Mouse (Mus musculus): ENCODE measurements around the gene Gm3532. TPM values are rescaled to one million over a fixed set of nuclear protein-coding genes. Genes with fewer than 3 reads are reported as not detected.
"Not testable (repeated sequence)": the region's sequence is repeated elsewhere in the genome, so short reads cannot be mapped to it uniquely, and the experiment has no call there.

Gm3532 gene
- not detected in 2 replicates for polyA plus RNA-seq (2016; fragmentation: Nextera tagmentation; extraction: Ambion mirVana)

DNA sequence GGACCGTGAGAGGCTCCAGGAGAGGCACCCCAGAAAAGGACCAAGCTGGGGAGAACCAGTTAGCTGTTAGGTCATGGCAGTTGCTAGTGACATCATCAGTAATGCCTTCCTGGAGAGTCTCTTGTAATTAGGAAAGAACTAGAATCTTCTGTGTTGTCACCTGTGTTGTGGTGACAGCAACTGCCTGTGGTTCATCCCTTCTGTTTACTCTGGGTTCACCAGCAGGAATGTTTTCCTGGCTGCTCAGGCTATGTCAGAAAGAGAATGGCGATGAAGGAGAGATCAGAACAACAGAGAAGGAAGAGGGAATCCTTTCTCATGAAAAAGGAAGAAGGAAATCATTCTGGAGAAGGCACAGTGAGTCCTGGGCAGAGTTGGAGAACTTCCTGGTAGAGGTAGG is at the start of gene Gm3532:
TSS of gene Gm3532 (plus strand) at position 301 of the 400 bp plus-strand sequence.
- H3K27me3 ChIP-seq; H3K9ac ChIP-seq; H3K4me3 ChIP-seq; H3K4me1 ChIP-seq; H3K36me3 ChIP-seq; H3K27ac ChIP-seq; H3K9me3 ChIP-seq (replicated peaks); ATAC-seq (ENCODE audit: low FRiP score); H3K4me2 ChIP-seq (replicated peaks): not testable (repeated sequence)
- WGBS, result no CpG with 5 or more reads among the region's 2 CpGs

- not testable (repeated sequence) for H3K4me3 ChIP-seq; H3K27me3 ChIP-seq; H3K27ac ChIP-seq; ATAC-seq (ENCODE audit: low FRiP score); H3K4me1 ChIP-seq; H3K36me3 ChIP-seq; H3K4me2 ChIP-seq (replicated peaks); H3K9me3 ChIP-seq (replicated peaks); H3K9ac ChIP-seq
- no CpG with 5 or more reads among the region's 35 CpGs for WGBS
Observed at GRCm38 (mm10) chr14:5501374-5501773, 36.9 kb upstream of the Gm3532 start, which contains the start of gene Gm3488. Gene Gm3488 (plus strand): TSS chr14:5501674.

Other genes with a start within 250 kb of the Gm3532 start
- not detected in 2 replicates for gene Gm3542, start 203.6 kb upstream of the Gm3532 start, polyA plus RNA-seq (2016; fragmentation: Nextera tagmentation; extraction: Ambion mirVana)
- gene Gm3500, start 149.4 kb upstream of the Gm3532 start, polyA plus RNA-seq (2016; fragmentation: Nextera tagmentation; extraction: Ambion mirVana), result not detected in 2 replicates
- 1.8 TPM in 2 replicates for gene Gm3194, start 83.0 kb upstream of the Gm3532 start, polyA plus RNA-seq (2016; fragmentation: Nextera tagmentation; extraction: Ambion mirVana)
- not detected in 2 replicates for gene Gm8246, start 60.7 kb upstream of the Gm3532 start, polyA plus RNA-seq (2016; fragmentation: Nextera tagmentation; extraction: Ambion mirVana)
- gene Gm3187, start 54.3 kb upstream of the Gm3532 start, polyA plus RNA-seq (2016; fragmentation: Nextera tagmentation; extraction: Ambion mirVana), result not detected in 2 replicates
- gene Gm3488, start 36.8 kb upstream of the Gm3532 start, polyA plus RNA-seq (2016; fragmentation: Nextera tagmentation; extraction: Ambion mirVana), result 3.7 and 4.4 TPM in 2 replicates
- gene Gm8265, start 94.5 kb downstream of the Gm3532 start, polyA plus RNA-seq (2016; fragmentation: Nextera tagmentation; extraction: Ambion mirVana), result not detected in 2 replicates
- gene Gm9603, start 149.0 kb downstream of the Gm3532 start, polyA plus RNA-seq (2016; fragmentation: Nextera tagmentation; extraction: Ambion mirVana), result not detected in 2 replicates
- gene Gm3373, start 203.1 kb downstream of the Gm3532 start, polyA plus RNA-seq (2016; fragmentation: Nextera tagmentation; extraction: Ambion mirVana), result 0.17 and 0.75 TPM in 2 replicates